Mouse (Mus musculus) megakaryocyte, embryonic 14.5 days (primary cell): Measurements from ENCODE around the gene Arf5.

Source experiments
- FLI1 ChIP-seq: IDR thresholded peaks from 2 replicates; pipeline ENCODE4 v1.6.1; 2012; ENCODE audit warnings: low read length, inconsistent platforms, mixed read lengths
- GATA1 ChIP-seq: IDR thresholded peaks from 3 replicates; pipeline ENCODE4 v1.6.1; 2012; ENCODE audit warnings: mixed read lengths, low read length, inconsistent platforms, borderline replicate concordance

DNA sequence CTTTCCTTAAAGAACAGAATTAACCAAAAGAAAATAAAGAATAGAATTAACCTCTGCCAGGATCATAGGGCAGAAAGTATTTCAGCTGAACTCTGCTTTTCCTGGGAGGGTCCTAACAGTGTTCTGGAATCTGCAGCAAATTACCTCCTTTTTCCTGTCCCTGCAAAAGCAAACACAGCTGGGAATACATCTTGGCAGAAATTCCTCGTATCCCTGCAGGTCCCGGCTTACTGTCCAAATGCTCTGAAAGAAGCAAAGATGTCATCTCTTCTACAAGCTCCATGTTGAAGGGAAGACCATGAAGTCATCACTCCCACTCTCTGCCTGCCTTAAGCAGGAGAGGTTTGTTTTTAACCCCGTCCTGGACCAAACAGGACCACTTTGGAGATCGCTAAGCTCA lies 6.4 kb upstream of the Arf5 start:
- no peak for TF ChIP-seq FLI1
- no peak for TF ChIP-seq GATA1
